Mouse (Mus musculus) E14TG2a.4 (cell line): ENCODE results near the gene Il17f.

ENCODE experiments used
- H3K27me3 ChIP-seq: 2 replicates; pipeline ENCODE4 v1.6.1; 2014; ENCODE audit warnings: low read length, control low read depth; ENCODE audit not compliant: insufficient read depth
- H3K36me3 ChIP-seq: 2 replicates; pipeline ENCODE4 v1.6.1; 2014; ENCODE audit warnings: low read length, control low read depth; ENCODE audit not compliant: insufficient read depth
- H3K4me1 ChIP-seq: replicated peaks from 2 replicates; pipeline ENCODE4 v1.6.1; 2014; ENCODE audit warnings: low read depth, low read length, control low read depth
- H3K4me3 ChIP-seq: replicated peaks from 2 replicates; pipeline ENCODE4 v1.5.1; 2014; ENCODE audit warnings: mild to moderate bottlenecking, low read length
- H3K9me3 ChIP-seq: 2 replicates; pipeline ENCODE4 v1.6.1; 2014; ENCODE audit warnings: low read length, control low read depth
- CTCF ChIP-seq: conservative IDR thresholded peaks from 2 replicates; pipeline ENCODE4 v1.5.1; 2014; ENCODE audit warnings: low read length
- NANOG ChIP-seq: IDR thresholded peaks from 2 replicates; pipeline ENCODE4 v1.6.1; 2014; ENCODE audit warnings: borderline replicate concordance, low read length, mixed read lengths
- POU5F1 ChIP-seq: IDR thresholded peaks from 2 replicates; pipeline ENCODE4 v1.6.1; 2014; ENCODE audit warnings: low read length, borderline replicate concordance

Gene Il17f

GRCm38 (mm10) chr1:20761411-20761810 is 29.0 kb downstream of the Il17f start:
- peaks cover 34% of the 10 kb centered on the region for H3K4me1 ChIP-seq
- no peak for TF ChIP-seq POU5F1
- peak; percentile 76 for TF ChIP-seq NANOG
- no peaks in the 10 kb centered on the region for H3K36me3 ChIP-seq
- H3K4me3 ChIP-seq: no peak overlapping the region
- peaks cover 5% of the 10 kb centered on the region; the same call in 1 of the 2 replicates for H3K9me3 ChIP-seq
- no peaks in the 10 kb centered on the region; the same call in 1 of the 2 replicates for H3K27me3 ChIP-seq

- H3K4me1 ChIP-seq: peaks cover 34% of the 10 kb centered on the region
- H3K27me3 ChIP-seq: no peaks in the 10 kb centered on the region; the same call in 1 of the 2 replicates
- peaks cover 5% of the 10 kb centered on the region; the same call in 1 of the 2 replicates for H3K9me3 ChIP-seq
- H3K36me3 ChIP-seq: no peaks in the 10 kb centered on the region
- H3K4me3 ChIP-seq: no peak overlapping the region
- TF ChIP-seq CTCF (no peak), NANOG (peak; percentile 34; the same call in 1 of the 2 replicates), POU5F1 (no peak)
Observed at GRCm38 (mm10) chr1:20760331-20760730, 30.1 kb downstream of the Il17f start.

- no peaks in the 10 kb centered on the region for H3K36me3 ChIP-seq
- H3K4me1 ChIP-seq: peaks cover 34% of the 10 kb centered on the region
- peaks cover 5% of the 10 kb centered on the region; the same call in 1 of the 2 replicates for H3K9me3 ChIP-seq
- H3K4me3 ChIP-seq: no peak overlapping the region
- no peaks in the 10 kb centered on the region for H3K27me3 ChIP-seq
- TF ChIP-seq NANOG: no peak
- TF ChIP-seq CTCF: no peak
- no peak for TF ChIP-seq POU5F1
Observed at GRCm38 (mm10) chr1:20759799-20760198, 30.6 kb downstream of the Il17f start.

GRCm38 (mm10) chr1:20757586-20757985 is 32.8 kb downstream of the Il17f start:
- H3K4me1 ChIP-seq: peaks cover 34% of the 10 kb centered on the region
- H3K27me3 ChIP-seq: no peaks in the 10 kb centered on the region
- peaks cover 5% of the 10 kb centered on the region; the same call in 1 of the 2 replicates for H3K9me3 ChIP-seq
- H3K36me3 ChIP-seq: no peaks in the 10 kb centered on the region
- H3K4me3 ChIP-seq: no peak overlapping the region
- TF ChIP-seq POU5F1 (no peak), NANOG (no peak), CTCF (no peak)

- H3K36me3 ChIP-seq: no peaks in the 10 kb centered on the region
- TF ChIP-seq CTCF (no peak), POU5F1 (no peak), NANOG (no peak)
- H3K9me3 ChIP-seq: peaks cover 5% of the 10 kb centered on the region; the same call in 1 of the 2 replicates
- peaks cover 9% of the 10 kb centered on the region for H3K4me1 ChIP-seq
- no peaks in the 10 kb centered on the region for H3K27me3 ChIP-seq
- no peak overlapping the region for H3K4me3 ChIP-seq
Observed at GRCm38 (mm10) chr1:20754439-20754838, 36.0 kb downstream of the Il17f start.

GRCm38 (mm10) chr1:20740496-20740998 is 49.9 kb downstream of the Il17f start:
- TF ChIP-seq NANOG (no peak), POU5F1 (no peak), CTCF (no peak)
- peaks cover 10% of the 10 kb centered on the region for H3K9me3 ChIP-seq
- no peak overlapping the region for H3K4me3 ChIP-seq
- no peaks in the 10 kb centered on the region for H3K36me3 ChIP-seq
- no peaks in the 10 kb centered on the region for H3K27me3 ChIP-seq
- H3K4me1 ChIP-seq: 0 out of 2 replicates have a peak, but pooled peaks cover 2% of the 10 kb centered on the region

GRCm38 (mm10) chr1:20738483-20738882 is 51.9 kb downstream of the Il17f start:
- H3K27me3 ChIP-seq: no peaks in the 10 kb centered on the region
- peaks cover 5% of the 10 kb centered on the region; the same call in 1 of the 2 replicates for H3K4me1 ChIP-seq
- peaks cover 10% of the 10 kb centered on the region for H3K9me3 ChIP-seq
- H3K4me3 ChIP-seq: no peak overlapping the region
- H3K36me3 ChIP-seq: no peaks in the 10 kb centered on the region
- TF ChIP-seq POU5F1 (no peak), NANOG (no peak), CTCF (no peak)

DNA sequence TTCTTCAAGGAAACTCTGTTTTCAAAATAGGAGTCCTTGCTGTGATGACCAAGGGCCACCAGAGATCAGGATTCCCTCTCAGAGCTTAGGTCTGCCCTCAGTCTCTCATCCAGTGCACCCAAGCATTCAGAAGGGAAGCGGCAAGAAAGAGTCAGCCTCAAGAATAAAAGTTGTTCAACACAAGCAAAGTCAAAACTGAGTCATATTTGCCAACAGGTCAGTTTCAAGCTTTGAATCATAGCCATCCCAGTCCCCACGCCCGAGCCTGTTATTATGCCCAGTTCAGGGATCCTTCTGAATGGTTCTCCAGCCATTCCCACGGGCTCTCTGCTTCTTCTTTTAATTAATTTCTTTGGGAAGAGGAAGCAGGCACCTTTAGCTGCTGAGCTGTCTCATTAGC is 53.8 kb downstream of the Il17f start:
- no peaks in the 10 kb centered on the region for H3K27me3 ChIP-seq
- TF ChIP-seq NANOG: no peak
- no peak for TF ChIP-seq CTCF
- TF ChIP-seq POU5F1: no peak
- H3K36me3 ChIP-seq: no peaks in the 10 kb centered on the region
- no peak overlapping the region for H3K4me3 ChIP-seq
- H3K9me3 ChIP-seq: peaks cover 10% of the 10 kb centered on the region
- peaks cover 4% of the 10 kb centered on the region; the same call in 1 of the 2 replicates for H3K4me1 ChIP-seq

- Histone ChIP-seq H3K4me3 (no peak within 1 kb of the TSS), H3K27me3 (no peaks in the 10 kb centered on the region), H3K36me3 (no peaks in the 10 kb centered on the region), H3K9me3 (no peaks in the 10 kb centered on the region), H3K4me1 (peaks cover 4% of the 10 kb centered on the region; the same call in 1 of the 2 replicates)
- TF ChIP-seq CTCF (no peak), POU5F1 (no peak), NANOG (no peak)
Observed at GRCm38 (mm10) chr1:20730903-20731302, 59.5 kb downstream of the Il17f start, which contains the start of gene Il17a. Il17a (plus strand) TSS chr1:20730905.
